Mouse (Mus musculus) skeletal muscle tissue, adult 2 months (tissue): ENCODE results near the gene Spats1.
"Not testable (repeated sequence)": the region's sequence is repeated elsewhere in the genome, so short reads cannot be mapped to it uniquely, and the experiment has no call there.

Source experiments
- DNase-seq: peaks from one replicate; pipeline ENCODE4 v3.0.0-alpha.2; 2012; ENCODE audit warnings: low read depth, low spot score

Spats1 gene

GRCm38 (mm10) chr17:45447063-45447462 lies 28.2 kb downstream of the Spats1 start:
- DNase-seq = no peak

DNA sequence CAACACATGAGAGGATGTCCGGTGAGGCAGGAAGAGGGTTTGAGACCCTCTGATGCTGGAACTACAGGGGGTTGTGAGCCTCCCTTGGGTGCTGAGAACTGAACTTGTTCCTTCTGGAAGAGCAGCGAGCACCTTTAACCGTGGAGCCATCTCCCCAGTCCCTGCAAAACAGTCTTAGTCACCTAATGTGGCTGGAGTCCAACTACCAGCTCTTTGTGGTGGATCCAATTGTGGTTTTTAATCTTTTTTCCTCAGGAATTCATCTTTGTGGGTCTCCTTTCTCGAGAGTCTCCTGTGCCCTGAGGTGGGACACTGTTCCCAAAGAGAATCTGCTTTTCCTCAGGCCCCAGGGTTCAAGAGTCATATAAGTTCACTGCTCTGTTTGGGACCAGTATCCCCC lies 29.3 kb downstream of the Spats1 start:
- no peak for DNase-seq

DNA sequence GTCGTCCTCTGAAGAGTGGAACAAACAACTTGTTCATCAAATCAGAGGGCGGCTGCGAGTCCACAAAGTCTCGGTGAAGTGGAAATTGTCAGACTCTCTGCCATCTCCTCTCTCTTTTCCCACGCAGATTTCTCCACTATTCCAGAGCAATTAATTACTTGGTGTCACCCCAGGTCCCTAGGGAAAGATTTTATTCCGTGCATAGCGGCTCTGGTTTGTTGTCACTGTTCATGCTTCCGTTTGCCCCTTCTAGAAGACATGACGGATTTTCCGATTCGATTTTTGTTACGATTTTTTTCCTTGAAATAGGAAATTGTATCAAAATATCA lies 41.0 kb downstream of the Spats1 start:
- peak; percentile 5 for DNase-seq

DNA sequence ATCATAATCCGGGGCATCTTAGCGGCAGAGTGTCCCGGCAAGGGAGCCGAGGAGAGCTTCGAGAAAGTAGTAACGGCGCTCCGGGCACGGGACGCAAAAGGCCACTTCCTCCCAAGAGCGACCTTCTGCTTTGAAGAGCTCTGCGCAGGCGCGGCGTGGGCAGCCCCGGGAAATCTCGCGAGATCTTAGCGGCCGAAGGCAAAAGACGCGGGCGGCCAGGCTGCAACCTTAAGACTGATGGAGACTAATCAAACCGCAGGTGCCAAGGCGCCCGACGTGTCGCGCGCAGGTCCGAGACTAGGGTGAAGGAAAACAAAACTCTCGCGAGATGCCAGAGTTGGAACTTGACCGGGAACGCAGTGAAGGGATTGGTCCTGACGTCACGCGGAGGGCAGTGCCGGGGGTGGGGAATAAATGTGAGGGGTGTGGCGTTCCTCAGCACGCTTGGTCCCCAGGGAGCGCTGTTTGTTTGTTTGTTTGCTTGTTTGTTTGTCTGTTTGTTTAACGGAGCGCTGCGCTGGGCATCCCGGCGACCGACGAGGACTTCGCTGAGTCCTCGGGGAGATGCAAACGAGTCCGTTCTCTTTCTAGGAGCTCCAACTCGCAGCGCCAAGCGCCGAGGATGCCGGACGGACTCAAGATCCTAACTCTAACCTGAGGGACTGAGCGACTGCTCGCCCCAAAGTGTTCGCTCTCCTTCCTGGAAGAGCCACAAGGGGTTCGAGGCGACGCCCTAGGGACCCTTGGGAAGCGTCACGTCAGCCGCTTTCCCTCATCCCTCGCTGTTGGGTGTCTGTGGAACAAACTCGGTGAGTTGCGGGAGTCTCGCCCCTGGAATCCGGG lies 41.6 kb downstream of the Spats1 start, which contains the start of gene Cdc5l:
Gene Cdc5l (minus strand): TSS at position 319 of the 843 bp plus-strand sequence.
- peak; percentile 99 for DNase-seq

- DNase-seq = no peak
Observed at GRCm38 (mm10) chr17:45432706-45433398, 42.4 kb downstream of the Spats1 start.

GRCm38 (mm10) chr17:45432007-45432406 lies 43.2 kb downstream of the Spats1 start:
- DNase-seq = no peak

GRCm38 (mm10) chr17:45417387-45417786 lies 57.8 kb downstream of the Spats1 start:
- DNase-seq = no peak

GRCm38 (mm10) chr17:45411617-45412016 lies 63.6 kb downstream of the Spats1 start:
- not testable (repeated sequence) for DNase-seq

DNA sequence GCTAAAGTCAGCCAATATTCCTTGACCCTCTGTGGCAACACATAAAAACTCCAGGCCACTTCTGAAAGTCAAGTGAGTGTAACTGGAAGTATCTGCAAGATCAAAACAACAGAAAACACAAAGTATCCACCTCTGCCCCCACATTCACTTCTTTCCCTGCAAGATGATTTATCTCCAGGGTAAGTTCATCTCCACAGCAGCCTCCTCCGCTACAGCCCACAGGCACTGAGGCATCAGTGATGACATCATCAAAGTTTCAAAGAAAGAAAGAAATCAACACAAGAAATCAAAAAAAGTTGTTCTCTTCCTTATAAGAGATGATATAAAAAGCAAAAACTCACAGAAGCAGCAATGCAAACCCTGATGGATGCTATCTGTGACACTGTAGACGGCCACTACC lies 66.5 kb downstream of the Spats1 start:
- no peak for DNase-seq

- DNase-seq = no peak
Observed at GRCm38 (mm10) chr17:45406281-45406680, 68.9 kb downstream of the Spats1 start.

- DNase-seq = peak; percentile 24
Observed at GRCm38 (mm10) chr17:45403207-45403606, 72.0 kb downstream of the Spats1 start.

- no peak for DNase-seq
Observed at GRCm38 (mm10) chr17:45402601-45403000, 72.6 kb downstream of the Spats1 start.

GRCm38 (mm10) chr17:45402126-45402525 lies 73.1 kb downstream of the Spats1 start:
- DNase-seq = no peak

DNA sequence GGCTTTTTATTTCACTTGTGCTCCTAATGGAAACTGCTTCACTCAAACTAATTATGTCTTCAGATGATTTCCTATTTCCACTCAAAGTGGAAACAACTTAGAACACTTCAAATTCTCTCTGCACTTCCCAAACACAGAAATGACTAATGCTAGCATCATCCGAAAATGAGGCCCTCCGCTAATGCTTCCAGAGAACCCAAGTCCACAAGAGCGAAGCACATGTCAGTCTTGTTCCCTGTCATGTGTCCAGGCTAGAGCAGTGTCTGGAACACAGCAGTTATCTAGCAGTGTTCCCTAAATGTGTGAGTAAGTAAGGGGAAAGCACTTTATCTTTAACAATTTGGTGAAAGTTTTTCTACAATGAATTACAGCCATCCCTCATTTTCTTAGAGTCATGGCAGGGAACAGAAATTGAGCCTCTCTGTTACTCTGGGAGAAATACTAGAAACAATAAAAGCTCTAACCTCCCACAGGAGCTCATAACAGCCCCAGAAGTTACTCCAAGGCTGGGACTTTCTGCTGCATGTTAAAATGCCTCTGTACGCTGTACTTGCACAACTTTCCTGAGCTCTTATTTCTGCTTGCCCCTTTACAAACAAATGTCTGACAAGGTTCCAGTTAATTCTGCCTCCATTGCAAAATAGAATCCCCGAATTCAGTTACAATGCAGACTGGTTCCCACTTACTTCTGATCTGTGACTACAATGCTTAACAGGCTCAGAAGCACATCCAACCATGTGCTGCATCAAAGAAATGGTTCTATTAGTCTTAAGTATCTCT lies 73.9 kb downstream of the Spats1 start:
- DNase-seq = no peak

DNA sequence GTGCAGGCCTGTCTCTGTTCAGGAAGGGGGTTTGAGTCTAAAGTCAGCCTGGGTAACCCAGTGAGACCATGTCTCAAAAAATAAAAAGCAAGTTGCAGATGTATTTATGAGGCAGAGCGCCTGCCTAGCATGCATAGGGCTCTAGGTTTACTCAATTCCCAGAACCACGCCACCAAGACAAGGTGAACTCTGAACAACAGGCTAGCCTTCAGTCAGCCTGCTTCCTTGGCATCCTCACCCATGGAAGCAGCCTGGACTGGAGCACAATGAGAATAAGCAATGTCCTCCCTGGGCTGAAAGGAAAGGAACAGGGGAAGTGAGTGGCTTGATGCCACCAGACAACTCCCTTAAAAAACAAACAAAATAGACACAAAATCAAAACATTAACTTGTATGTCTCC lies 77.2 kb downstream of the Spats1 start:
- DNase-seq = no peak

- DNase-seq = no peak
Observed at GRCm38 (mm10) chr17:45397541-45397940, 77.7 kb downstream of the Spats1 start.

DNA sequence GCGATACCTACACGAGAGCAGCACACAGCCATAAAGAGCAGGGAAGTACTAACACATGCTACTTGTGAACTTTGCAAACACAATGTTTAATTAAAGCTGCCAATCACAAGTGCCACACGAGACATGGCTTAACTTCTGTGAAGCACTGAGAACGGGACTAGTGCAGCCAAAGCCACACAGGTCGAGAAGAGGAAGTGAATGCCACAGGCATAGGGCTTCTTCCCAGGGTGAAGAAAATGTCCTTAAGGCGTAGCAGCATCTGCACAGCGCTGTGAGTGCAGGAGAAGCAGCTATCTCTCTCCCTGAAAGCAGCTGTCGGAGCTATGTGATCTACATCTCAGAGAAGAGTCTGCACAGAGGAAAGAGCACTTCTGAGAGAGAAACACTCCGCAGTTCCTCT lies 80.6 kb downstream of the Spats1 start:
- DNase-seq = no peak

DNA sequence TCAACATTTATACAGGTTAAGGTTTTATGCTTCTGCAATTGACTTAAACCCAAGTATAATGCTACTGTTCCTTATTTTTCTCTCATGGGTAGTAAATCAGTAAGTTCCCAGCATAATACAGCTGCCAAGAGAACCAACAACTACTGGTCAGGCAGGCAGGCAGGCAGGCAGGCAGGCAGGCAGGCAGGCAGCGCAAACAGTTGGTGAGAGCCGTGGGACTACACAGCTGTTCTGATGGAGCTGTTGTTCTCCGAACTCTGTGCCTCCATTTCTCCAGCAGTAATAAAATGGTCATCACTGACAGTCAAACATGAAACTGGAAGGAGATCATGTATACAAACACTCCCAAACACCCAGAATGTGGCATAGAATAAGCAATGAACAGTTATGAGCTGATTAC lies 81.5 kb downstream of the Spats1 start:
- no peak for DNase-seq
